Mouse (Mus musculus) liver, postnatal 0 days (tissue): ENCODE data around the gene Egfem1.

ENCODE experiments used
- CTCF ChIP-seq: sonication (generic); IDR thresholded peaks from 2 replicates; pipeline ENCODE4 v1.5.1; 2016; ENCODE audit warnings: antibody characterized with exemption, low read depth
- EP300 ChIP-seq: IDR thresholded peaks from 2 replicates; pipeline ENCODE4 v1.6.1; 2016; ENCODE audit warnings: antibody characterized with exemption, low read depth, mild to moderate bottlenecking

DNA sequence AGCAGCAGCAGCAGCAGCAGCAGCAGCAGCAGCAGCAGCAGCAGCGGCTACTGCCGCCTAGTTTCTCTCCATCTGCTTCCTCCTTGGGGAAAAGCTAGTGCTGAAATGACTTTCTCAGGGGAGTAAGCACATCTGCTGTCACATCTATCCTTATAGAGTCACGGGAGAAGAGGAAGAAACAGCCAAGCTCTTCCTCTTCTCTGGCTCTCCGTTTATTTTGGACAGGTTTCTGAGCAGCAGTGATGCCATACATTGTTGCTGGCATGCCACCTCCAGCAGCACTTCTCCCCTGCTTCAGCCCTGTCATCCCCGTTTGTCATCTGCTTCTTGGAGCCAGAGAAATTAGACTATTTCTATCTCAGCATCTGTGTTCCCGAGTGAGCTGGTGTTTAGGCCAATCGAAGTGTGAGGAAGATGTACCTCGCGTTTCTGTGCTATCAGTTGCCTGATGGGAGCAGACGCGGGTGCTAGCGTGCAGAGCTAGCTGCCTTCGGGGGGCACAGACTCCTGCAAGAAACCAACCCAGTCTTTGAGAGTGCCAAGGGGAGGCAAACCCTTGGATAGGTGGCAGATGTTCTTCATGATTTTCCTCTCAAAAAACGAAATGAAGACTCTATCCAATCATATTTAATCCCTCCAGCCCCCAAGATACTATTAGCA, 34.4 kb upstream of the Egfem1 start:
- TF ChIP-seq CTCF (no peak), EP300 (no peak)
